Mouse (Mus musculus): ENCODE measurements around the gene Amer1. TPM values are rescaled to one million over a fixed set of nuclear protein-coding genes. Genes with fewer than 3 reads are reported as not detected.
A peak's percentile ranks its signal among the peaks of the same experiment; 100 is the strongest.

Gene Amer1
- 1.8 TPM in 2 replicates for polyA plus RNA-seq (2012; rRNA removed)

DNA sequence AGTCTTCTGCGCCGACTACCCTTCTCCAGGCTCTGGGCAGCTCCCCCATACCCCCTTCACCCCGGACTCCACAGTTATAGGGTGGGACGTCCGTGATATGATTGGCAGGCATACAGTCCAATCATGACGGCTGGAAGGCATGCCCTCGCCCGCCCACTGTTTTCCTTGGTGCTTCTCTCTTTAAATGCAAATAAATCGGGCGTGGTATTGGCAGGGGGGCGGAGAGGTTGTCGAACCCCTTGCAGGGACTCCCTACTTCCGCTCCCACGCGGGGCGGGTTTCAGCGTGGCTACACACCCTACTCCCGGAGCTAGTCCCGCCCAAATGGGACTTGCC, at the start of gene Amer1:
TSS of gene Amer1 (minus strand) at position 97 of the 336 bp plus-strand sequence.
- peak; percentile 97 for DNase-seq
- TF ChIP-seq CTCF (conservative IDR thresholded peaks at IDR 0.05; ENCODE audit: insufficient read depth, insufficient read length, low read depth, low read length) = no peak
- TF ChIP-seq POLR2A (IDR thresholded peaks at IDR 0.05; ENCODE audit: low read depth, low read length) = peak; percentile 28
- Histone ChIP-seq H3K36me3 (ENCODE audit: control insufficient read depth, insufficient read depth, low read length) (no peaks in the 10 kb centered on the region), H3K4me1 (ENCODE audit: control insufficient read depth, insufficient read depth, low read length) (no peaks in the 10 kb centered on the region; the same call in 1 of the 2 replicates), H3K27me3 (replicated peaks; ENCODE audit: control insufficient read depth, insufficient read depth, low read length) (no peaks in the 10 kb centered on the region), H3K4me3 (ENCODE audit: insufficient read depth, low read depth, low read length) (peak within 1 kb of the TSS; percentile 61), H3K27ac (ENCODE audit: insufficient read depth, low read depth, low read length) (peak within 1 kb of the TSS; percentile 92)
- under 1% methylated on average over 19 of the region's 19 CpGs for WGBS

DNA sequence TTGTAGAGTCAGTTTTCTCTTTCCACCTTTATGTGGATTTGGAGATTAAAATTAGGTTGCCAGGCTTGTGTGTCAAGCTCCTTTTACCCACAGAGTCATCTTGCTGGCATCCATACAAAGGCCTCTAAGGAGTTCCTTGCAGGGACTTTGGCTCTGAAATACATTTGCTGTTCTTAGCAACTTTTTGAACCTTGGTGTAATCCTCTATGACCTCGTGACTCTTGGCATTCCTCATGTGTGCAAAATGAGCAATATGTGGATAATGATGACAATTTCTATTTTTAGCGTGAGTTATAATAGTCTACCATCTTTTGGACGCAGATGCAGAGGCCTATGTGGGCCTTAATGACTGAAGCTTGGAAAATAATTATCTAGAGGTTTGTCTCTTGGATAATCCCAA, 12.5 kb upstream of the Amer1 start:
- TF ChIP-seq POLR2A (IDR thresholded peaks at IDR 0.05; ENCODE audit: low read depth, low read length) (no peak), CTCF (conservative IDR thresholded peaks at IDR 0.05; ENCODE audit: insufficient read depth, insufficient read length, low read depth, low read length) (no peak)
- H3K36me3 ChIP-seq (ENCODE audit: control insufficient read depth, insufficient read depth, low read length) = no peaks in the 10 kb centered on the region
- no peak overlapping the region for H3K27ac ChIP-seq (ENCODE audit: insufficient read depth, low read depth, low read length)
- no peaks in the 10 kb centered on the region for H3K27me3 ChIP-seq (replicated peaks; ENCODE audit: control insufficient read depth, insufficient read depth, low read length)
- whole genome bisulfite sequencing = 37% methylated on average over 3 of the region's 3 CpGs
- no peak overlapping the region for H3K4me3 ChIP-seq (ENCODE audit: insufficient read depth, low read depth, low read length)
- no peaks in the 10 kb centered on the region for H3K4me1 ChIP-seq (ENCODE audit: control insufficient read depth, insufficient read depth, low read length)
- peak; percentile 58 for DNase-seq

DNA sequence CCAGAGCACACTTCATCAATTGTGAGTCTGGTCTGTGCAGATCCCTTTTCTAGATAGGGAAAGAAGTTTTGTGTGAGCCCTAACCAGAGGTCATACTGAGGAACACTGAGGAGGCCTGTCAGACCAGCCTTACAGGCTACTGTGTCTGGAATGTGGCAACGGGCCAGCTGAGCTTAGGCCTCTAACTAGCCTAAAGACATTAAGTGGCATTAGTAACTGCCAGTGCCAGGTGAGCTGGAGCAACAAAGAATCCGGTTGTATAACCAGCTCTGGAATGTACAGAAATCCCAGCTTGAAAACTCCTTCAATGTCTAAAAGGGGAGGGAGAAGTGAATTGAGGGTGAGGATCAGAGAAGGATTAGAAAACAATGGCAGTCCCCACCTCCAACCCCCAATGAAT, 1.2 kb upstream of the Amer1 start:
- peak; percentile 83 for DNase-seq
- H3K27ac ChIP-seq (ENCODE audit: insufficient read depth, low read depth, low read length) = peak overlapping the region; percentile 92
- WGBS = 41% methylated on average over 2 of the region's 2 CpGs

DNA sequence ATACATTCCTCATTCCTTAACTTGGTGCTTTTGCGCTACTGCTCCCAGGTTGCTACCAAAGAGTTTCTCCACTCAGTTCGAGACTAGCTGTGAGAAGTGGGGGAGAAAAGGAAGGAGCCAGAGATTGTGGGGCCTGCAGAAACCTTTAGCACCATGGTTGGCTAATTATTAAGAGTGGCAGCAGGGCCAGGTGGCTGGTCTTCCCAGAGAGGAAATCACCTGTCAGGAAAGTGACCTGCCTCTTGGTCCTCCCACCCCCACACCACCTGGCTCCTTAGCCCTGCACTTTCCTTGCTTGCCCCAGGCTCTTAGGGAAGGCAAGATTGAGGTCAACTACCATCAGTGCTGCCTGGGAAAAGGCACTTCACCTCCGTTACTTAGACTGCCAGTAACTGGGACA, 469 bp upstream of the Amer1 start:
- peak overlapping the region; percentile 61 for H3K4me3 ChIP-seq (ENCODE audit: insufficient read depth, low read depth, low read length)

More for the DNA sequence above, 1.2 kb upstream of the Amer1 start:
- H3K4me1 ChIP-seq (ENCODE audit: control insufficient read depth, insufficient read depth, low read length) = no peaks in the 10 kb centered on the region; the same call in 1 of the 2 replicates
- no peak overlapping the region for H3K4me3 ChIP-seq (ENCODE audit: insufficient read depth, low read depth, low read length)
- TF ChIP-seq POLR2A (IDR thresholded peaks at IDR 0.05; ENCODE audit: low read depth, low read length) = no peak
- TF ChIP-seq CTCF (conservative IDR thresholded peaks at IDR 0.05; ENCODE audit: insufficient read depth, insufficient read length, low read depth, low read length) = no peak
- H3K27me3 ChIP-seq (replicated peaks; ENCODE audit: control insufficient read depth, insufficient read depth, low read length) = no peaks in the 10 kb centered on the region
- no peaks in the 10 kb centered on the region for H3K36me3 ChIP-seq (ENCODE audit: control insufficient read depth, insufficient read depth, low read length)

DNA sequence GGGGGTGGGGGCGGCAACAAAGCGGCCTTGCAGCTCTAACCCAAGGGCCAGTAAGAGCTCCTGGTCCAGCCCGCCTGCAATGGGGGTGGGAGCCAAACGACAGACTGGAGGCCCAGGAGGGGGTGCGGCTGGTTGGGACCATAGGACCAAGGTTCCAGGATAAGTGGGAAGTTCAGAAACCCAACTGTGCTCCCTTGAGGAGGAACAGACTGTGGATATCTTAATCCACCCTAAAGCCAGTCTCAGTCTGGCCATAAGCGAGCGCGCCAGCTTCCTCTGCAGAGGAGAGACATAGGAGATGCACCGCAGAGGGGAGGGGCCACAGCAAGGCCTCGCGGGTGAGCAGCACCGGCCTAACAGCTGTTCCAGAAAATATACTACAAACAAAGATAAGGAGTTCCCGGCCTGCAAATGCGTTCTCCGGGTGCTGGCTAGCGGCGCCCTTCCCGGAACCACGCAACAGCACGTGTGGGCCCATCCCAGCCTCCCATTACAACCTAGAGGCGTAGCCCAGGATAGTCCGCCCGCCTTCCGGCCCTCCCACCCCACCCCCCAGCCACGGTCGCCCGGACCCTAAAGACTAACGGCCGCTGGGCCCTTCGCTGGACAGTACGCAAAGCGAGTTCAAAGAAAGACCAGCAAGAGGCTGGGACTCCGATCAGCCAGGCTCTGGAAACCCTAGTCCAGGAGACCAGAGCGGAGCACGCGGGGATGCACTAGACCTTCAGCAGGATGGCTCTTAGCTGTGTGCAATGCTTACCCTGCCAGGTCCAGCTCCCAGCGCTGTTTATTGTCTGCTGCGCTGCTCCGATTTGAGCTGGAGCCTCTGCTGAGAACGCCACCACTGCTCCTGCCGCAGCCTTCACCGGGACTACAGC, 535 bp downstream of the Amer1 start:
- under 1% methylated on average over 40 of the region's 42 CpGs for WGBS
- DNase-seq = peak; percentile 57

More for the DNA sequence above, 469 bp upstream of the Amer1 start:
- peak; percentile 81 for DNase-seq
- Histone ChIP-seq H3K36me3 (ENCODE audit: control insufficient read depth, insufficient read depth, low read length) (no peaks in the 10 kb centered on the region), H3K4me1 (ENCODE audit: control insufficient read depth, insufficient read depth, low read length) (no peaks in the 10 kb centered on the region; the same call in 1 of the 2 replicates), H3K27me3 (replicated peaks; ENCODE audit: control insufficient read depth, insufficient read depth, low read length) (no peaks in the 10 kb centered on the region), H3K27ac (ENCODE audit: insufficient read depth, low read depth, low read length) (peak overlapping the region; percentile 92)
- no peak for TF ChIP-seq CTCF (conservative IDR thresholded peaks at IDR 0.05; ENCODE audit: insufficient read depth, insufficient read length, low read depth, low read length)
- TF ChIP-seq POLR2A (IDR thresholded peaks at IDR 0.05; ENCODE audit: low read depth, low read length) = no peak
- WGBS = 13% methylated on average over 3 of the region's 3 CpGs

DNA sequence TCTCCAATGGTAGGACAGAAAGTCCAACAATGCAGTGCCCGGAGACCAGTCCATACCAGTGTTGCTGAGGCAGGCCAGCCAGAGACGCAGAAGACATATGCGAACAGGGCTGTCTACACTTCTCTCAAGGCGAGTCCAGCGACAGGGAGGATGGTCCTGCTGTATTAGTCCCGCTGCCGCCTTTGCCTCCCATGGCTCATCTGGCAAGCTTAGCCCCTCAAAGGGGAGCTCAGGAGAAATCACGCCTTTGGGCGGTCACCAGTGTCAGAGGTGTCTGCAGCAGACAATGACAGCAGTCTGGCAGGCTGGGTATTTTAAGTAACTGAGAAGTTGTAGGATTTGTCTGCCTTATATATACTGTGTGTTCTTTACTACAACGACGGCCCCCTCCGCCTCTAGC, 1.3 kb downstream of the Amer1 start:
- H3K4me3 ChIP-seq (ENCODE audit: insufficient read depth, low read depth, low read length) = peak overlapping the region; percentile 13

More for the DNA sequence above, 535 bp downstream of the Amer1 start:
- H3K36me3 ChIP-seq (ENCODE audit: control insufficient read depth, insufficient read depth, low read length) = no peaks in the 10 kb centered on the region
- TF ChIP-seq CTCF (conservative IDR thresholded peaks at IDR 0.05; ENCODE audit: insufficient read depth, insufficient read length, low read depth, low read length) (no peak), POLR2A (IDR thresholded peaks at IDR 0.05; ENCODE audit: low read depth, low read length) (no peak)
- H3K4me1 ChIP-seq (ENCODE audit: control insufficient read depth, insufficient read depth, low read length) = no peaks in the 10 kb centered on the region; the same call in 1 of the 2 replicates
- H3K27ac ChIP-seq (ENCODE audit: insufficient read depth, low read depth, low read length) = peak overlapping the region; percentile 26; the same call in 1 of the 2 replicates
- H3K27me3 ChIP-seq (replicated peaks; ENCODE audit: control insufficient read depth, insufficient read depth, low read length) = no peaks in the 10 kb centered on the region
- H3K4me3 ChIP-seq (ENCODE audit: insufficient read depth, low read depth, low read length) = peak overlapping the region; percentile 61

DNA sequence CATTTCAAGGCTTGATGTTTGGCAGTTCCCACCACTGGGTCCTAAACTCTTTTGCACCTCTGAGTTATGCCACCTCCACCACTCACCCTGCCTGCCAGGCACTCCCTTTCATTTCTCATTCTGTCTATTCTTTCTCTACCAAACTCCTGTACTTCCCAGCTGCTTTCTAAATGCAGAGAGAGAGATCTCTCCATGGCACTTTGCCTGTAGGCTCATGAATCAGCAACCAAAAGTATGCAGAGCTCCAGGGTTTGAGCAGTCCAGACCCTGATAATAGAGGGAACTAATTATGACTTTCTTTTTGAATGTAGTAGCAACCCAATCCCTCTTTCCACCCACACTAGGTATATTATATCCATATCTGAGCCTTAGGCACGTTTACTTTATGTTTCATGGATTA, 2.4 kb downstream of the Amer1 start:
- 43% methylated on average over 1 of the region's 1 CpGs for WGBS
- H3K36me3 ChIP-seq (ENCODE audit: control insufficient read depth, insufficient read depth, low read length) = no peaks in the 10 kb centered on the region
- H3K4me3 ChIP-seq (ENCODE audit: insufficient read depth, low read depth, low read length) = no peak overlapping the region
- no peaks in the 10 kb centered on the region; the same call in 1 of the 2 replicates for H3K4me1 ChIP-seq (ENCODE audit: control insufficient read depth, insufficient read depth, low read length)
- no peaks in the 10 kb centered on the region for H3K27me3 ChIP-seq (replicated peaks; ENCODE audit: control insufficient read depth, insufficient read depth, low read length)
- TF ChIP-seq CTCF (conservative IDR thresholded peaks at IDR 0.05; ENCODE audit: insufficient read depth, insufficient read length, low read depth, low read length) (no peak), POLR2A (IDR thresholded peaks at IDR 0.05; ENCODE audit: low read depth, low read length) (no peak)
- no peak overlapping the region for H3K27ac ChIP-seq (ENCODE audit: insufficient read depth, low read depth, low read length)
- no peak for DNase-seq

More for the DNA sequence above, 1.3 kb downstream of the Amer1 start:
- H3K27ac ChIP-seq (ENCODE audit: insufficient read depth, low read depth, low read length) = no peak overlapping the region
- no peaks in the 10 kb centered on the region for H3K27me3 ChIP-seq (replicated peaks; ENCODE audit: control insufficient read depth, insufficient read depth, low read length)
- no peak for TF ChIP-seq CTCF (conservative IDR thresholded peaks at IDR 0.05; ENCODE audit: insufficient read depth, insufficient read length, low read depth, low read length)
- TF ChIP-seq POLR2A (IDR thresholded peaks at IDR 0.05; ENCODE audit: low read depth, low read length) = no peak
- WGBS = 31% methylated on average over 12 of the region's 12 CpGs
- no peaks in the 10 kb centered on the region for H3K36me3 ChIP-seq (ENCODE audit: control insufficient read depth, insufficient read depth, low read length)
- DNase-seq = no peak
- no peaks in the 10 kb centered on the region; the same call in 1 of the 2 replicates for H3K4me1 ChIP-seq (ENCODE audit: control insufficient read depth, insufficient read depth, low read length)

Data from kidney, adult 2 months (tissue).